Mouse (Mus musculus) fibroblast of lung, adult 2 months (primary cell): ENCODE data around the gene 4930535I16Rik.
"Not testable (repeated sequence)": the region's sequence is repeated elsewhere in the genome, so short reads cannot be mapped to it uniquely, and the experiment has no call there.

ENCODE experiments used
- DNase-seq: peaks from one replicate; pipeline ENCODE4 v3.0.0-alpha.2; 2011; ENCODE audit warnings: low read depth

4930535I16Rik gene

DNA sequence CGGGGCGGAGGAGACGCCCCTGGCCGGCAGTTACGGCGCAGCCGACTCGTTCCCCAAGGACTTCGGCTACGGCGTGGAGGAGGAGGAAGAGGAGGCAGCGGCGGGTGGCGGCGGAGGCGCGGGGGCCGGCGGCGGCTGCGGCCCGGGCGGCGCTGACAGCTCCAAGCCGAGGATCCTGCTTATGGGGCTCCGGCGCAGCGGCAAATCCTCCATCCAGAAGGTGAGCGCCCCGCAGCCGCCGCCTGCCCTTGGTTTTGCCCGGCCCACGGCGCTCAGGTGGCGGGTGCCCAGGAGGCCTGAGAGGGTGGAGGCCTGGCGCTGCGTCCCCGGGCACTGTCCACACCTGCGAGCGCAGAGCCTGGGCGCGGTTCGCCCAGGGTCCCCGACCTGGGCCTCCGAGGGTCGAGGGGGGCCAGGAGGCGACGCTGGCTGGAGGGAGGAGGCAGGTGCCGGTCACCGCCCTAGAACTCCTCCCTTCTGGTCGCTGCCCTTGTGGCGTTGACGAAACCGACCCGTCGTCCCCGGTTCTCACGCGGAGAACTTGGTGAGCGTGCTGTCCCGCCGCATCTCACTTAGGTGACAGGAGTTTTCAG is at the start of gene 4930535I16Rik:
Gene 4930535I16Rik, minus strand, starts transcription at position 475 of the 593 bp plus-strand sequence.
- DNase-seq, result no peak

DNA sequence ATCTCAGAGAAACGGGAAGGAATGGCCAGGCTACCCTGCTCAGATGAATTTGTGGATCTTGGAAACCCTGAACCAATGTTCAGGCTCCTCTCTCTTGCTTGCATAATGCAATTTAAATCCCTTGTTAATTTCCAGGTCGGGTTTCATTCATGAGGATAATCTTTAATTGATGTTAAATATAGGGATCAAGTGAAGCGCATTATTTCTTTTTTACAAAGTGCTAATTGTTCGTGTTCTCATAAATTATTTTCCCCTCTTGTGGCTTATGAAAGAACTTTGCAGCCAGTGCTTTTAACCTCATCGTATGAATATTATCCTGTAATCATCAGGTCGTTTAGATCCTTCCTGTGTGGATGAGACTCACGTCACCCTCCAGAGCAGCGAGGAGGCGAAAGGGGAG is 44.9 kb upstream of the 4930535I16Rik start:
- DNase-seq, result no peak

GRCm38 (mm10) chr4:123960955-123961354 is 43.1 kb upstream of the 4930535I16Rik start:
- no peak for DNase-seq

GRCm38 (mm10) chr4:123957891-123958290 is 40.1 kb upstream of the 4930535I16Rik start:
- DNase-seq, result no peak

GRCm38 (mm10) chr4:123957492-123957808 is 39.6 kb upstream of the 4930535I16Rik start:
- no peak for DNase-seq

DNA sequence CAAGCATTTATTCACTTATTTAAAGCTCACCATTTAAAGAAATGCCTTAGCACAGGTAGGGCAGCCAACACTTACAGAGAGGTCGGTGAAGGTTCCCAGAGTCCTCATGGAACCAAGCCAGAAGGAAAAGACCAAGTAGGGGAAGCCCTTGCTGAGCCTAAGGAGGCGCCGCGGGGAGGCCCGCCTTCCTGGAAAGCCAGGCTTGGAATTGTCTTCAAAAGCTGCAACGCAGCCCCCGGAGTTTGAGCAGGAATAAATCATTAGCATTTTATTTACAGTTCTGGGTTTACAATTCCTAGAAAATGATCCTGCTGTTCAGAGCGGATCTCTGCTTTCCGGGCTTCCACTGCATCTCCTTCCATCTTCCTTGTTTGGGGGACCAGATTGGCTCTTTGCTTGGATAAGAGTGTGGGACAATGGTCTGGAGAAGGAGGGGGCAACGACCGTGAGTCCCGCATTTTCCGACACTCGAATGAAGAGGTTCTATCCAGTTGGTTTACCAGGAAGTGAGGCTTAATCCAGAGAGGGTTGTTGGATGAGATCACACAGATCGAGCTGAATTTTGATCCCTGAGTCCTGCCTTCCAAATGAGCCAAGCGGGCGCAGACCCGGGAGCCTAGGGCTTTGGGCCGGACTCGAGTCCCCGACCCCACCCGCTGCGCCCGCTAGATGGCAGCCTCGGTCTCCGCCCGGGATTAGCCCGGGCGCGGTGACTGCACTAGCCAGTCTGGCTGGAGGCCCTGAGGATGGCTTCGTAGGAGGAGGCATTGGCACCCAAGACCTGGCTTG is 39.1 kb upstream of the 4930535I16Rik start:
- DNase-seq, result peak; percentile 10

- no peak for DNase-seq
These were observed 34.2 kb upstream of the 4930535I16Rik start for GRCm38 (mm10) chr4:123952059-123952458.

DNA sequence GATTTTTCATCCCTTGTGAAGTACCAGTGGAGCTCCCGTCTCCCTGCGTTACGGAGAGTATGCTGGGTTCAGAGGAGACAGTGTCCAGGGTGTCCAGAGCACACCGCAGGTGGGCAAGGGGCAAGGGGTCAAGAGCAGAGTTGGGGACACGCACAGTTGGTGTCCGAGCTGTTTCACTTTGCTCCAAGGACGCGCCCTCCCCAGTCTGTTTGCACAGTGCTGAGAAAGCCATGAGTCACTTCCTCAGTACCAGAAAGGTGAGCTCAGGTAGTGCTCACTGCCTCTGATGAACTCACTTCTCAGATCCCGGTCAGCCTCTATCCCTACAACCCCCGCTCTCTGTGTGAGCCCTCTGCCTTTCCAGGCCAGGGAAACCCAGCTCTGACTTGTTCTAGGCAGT is 31.8 kb upstream of the 4930535I16Rik start:
- no peak for DNase-seq

GRCm38 (mm10) chr4:123948901-123949300 is 31.1 kb upstream of the 4930535I16Rik start:
- no peak for DNase-seq

DNA sequence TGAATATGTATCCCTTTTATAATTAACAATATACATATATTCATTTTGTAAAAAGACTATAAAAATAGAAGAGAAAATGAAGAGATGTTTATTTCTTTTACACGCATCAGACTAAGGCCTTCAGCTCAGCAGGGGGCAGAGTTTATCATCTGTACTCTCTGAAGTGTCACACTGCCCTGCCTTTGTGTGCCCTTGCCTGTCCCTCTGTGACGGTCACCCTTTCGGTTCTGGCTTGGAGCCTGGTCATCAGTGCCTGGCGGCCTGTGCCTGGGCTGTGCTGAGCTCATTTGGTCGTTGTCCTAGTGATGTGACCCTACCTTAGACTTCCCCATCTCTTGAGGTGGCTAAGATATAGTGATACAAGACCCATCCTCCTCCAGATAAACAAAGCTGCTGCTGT is 29.3 kb upstream of the 4930535I16Rik start:
- no peak for DNase-seq

DNA sequence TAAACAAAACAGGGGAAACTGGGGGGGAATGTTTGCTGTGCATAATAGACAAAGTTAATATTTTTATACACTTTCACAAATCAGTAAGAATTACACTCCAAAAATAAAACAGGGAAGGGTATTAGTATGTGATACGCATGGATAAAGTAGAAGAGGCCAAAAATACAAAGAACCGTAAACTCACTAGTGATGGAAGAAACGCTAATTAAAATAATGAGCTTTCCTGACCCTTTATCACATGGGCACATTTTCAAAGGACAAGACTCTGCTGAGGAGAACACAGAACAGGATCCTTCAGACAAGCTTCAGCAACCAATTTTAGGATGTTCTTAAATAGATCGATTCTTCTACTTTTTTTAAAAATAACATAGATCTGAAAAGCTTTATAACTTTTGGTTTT is 28.9 kb upstream of the 4930535I16Rik start:
- no peak for DNase-seq

DNA sequence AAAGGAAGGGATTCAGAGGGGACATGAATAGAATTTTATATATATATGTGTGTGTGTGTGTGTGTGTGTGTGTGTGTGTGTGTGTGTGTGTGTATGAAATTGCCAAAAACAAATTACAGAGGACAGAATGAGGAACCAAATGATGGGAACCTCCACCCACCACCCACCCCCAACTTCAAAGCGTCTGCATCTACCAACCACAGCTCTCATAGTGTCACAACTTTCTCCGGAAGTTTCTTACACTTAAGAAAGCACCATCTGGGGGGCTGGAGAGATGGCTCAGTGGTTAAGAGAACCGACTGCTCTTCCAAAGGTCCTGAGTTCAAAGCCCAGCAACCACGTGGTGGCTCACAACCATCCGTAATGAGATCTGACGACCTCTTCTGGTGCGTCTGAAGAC is 23.1 kb upstream of the 4930535I16Rik start:
- not testable (repeated sequence) for DNase-seq

DNA sequence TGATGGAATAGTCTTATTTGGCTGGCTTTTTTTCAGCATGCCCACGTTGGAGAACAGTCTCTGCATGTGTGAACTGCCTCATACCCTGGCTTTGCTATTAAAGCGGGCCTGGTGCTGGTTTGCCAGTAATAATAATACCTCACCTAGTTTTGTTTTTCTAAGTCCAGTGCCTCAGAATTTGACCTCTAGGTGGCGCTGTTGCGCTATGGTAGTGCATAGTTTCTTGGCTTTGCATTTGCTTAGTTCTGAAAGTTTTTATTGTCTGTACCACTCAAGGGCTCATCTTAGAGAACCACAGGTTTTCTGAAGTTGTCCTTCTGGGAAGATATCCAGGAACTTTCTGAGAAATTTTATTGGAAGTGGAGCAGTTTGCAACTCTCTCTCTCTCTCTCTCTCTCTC is 22.0 kb upstream of the 4930535I16Rik start:
- peak; percentile 63 for DNase-seq

GRCm38 (mm10) chr4:123936059-123936458 is 18.2 kb upstream of the 4930535I16Rik start:
- DNase-seq, result no peak

- no peak for DNase-seq
These were observed 16.5 kb upstream of the 4930535I16Rik start for GRCm38 (mm10) chr4:123934306-123934705.

DNA sequence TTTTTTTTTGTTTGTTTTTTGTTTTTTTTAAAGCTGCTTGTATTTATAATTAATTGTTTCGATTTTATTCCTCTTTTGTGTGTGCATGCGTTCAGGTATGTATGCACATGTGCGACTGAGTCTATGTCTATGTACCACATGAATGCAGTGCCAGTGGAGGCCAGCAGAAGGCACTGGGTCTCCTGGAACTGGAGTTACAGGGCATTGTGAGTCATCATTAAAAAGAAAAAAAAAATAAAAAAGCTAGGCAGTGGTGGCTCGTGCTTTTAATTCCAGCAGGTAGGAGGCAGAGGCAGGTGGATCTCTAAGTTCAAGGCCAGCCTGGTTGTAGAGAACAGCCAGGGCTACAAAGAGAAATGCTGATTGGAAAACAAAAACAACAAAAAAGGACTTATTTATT is 12.2 kb upstream of the 4930535I16Rik start:
- no peak for DNase-seq

- no peak for DNase-seq
These were observed 10.1 kb upstream of the 4930535I16Rik start for GRCm38 (mm10) chr4:123927961-123928360.

- DNase-seq, result no peak
These were observed 3.3 kb upstream of the 4930535I16Rik start for GRCm38 (mm10) chr4:123921055-123921565.

GRCm38 (mm10) chr4:123918851-123919250 is 1.0 kb upstream of the 4930535I16Rik start:
- DNase-seq, result no peak

DNA sequence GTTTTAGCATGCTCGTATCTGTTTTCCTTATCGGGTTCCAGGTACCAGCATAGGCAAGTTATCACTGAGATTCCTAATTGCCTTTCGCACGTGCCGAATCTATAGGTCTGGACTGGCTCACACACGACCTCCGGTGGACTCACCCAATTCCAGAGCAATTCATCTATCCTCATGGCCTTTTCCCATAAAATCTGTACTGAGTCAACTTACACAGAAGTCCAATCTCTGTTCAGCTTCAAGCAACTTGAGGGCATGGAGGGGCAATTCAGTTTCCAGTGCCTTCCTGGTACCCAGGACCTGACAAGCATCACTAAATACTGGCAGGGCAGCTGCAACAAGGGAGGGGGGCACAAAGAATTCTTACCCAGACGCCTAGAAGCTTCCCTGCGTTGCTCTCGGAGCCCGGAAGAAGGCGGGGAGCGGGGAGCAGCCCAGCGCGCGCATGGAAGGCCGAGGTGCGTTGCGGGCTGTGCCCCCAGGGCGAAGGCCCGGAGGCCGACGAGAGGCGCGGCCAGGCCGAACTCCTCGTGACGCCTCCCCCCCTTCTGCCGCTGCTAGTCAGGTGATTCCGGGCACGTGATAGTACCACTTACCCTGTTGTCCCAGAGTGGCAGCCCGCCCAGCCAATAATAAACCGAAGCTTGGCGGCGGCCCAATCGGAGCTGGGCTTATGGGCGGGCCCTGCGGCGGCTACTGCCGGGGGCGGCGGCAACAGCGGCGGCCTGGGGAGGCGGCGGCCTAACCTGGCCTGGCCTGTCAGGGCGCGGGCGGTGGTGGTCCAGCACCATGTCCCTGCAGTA is 874 bp downstream of the 4930535I16Rik start, which contains the start of gene Rragc:
Gene Rragc, plus strand, starts transcription at position 699 of the 800 bp plus-strand sequence.
- peak; percentile 85 for DNase-seq

DNA sequence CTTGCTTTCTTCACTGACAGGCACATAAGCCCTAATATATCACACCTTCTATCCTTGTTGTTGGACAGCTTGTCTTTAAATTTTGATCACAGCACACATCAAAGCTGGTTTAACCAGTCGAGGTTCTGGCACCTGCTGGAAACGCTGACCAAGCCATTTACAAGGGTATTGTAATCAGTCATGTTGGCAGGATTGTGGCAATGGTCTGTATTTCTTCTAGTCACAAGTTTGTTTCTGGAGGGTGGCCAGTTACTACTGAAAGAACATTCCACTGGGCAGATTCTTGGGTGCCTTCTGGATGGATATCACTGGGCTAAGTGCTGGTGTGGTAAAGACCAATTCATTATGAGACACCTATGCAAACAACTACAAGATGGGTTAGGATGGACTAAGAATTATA is 5.4 kb downstream of the 4930535I16Rik start:
- DNase-seq, result no peak

- DNase-seq, result no peak
These were observed 6.3 kb downstream of the 4930535I16Rik start for GRCm38 (mm10) chr4:123911503-123911902.
